Mouse (Mus musculus) heart, adult 2 months (tissue): Measurements from ENCODE around the gene Runx2.

ENCODE experiments used
- CTCF ChIP-seq: fragments of 200-600 bp; IDR thresholded peaks from 2 replicates; pipeline ENCODE4 v1.8.1; 2022; ENCODE audit warnings: antibody characterized with exemption, mild to moderate bottlenecking, moderate library complexity
- EP300 ChIP-seq: fragments of 200-500 bp; IDR thresholded peaks from 2 replicates; pipeline ENCODE4 v1.6.1; 2011; ENCODE audit warnings: low read depth, low read length, control low read depth; ENCODE audit not compliant: insufficient read depth

DNA sequence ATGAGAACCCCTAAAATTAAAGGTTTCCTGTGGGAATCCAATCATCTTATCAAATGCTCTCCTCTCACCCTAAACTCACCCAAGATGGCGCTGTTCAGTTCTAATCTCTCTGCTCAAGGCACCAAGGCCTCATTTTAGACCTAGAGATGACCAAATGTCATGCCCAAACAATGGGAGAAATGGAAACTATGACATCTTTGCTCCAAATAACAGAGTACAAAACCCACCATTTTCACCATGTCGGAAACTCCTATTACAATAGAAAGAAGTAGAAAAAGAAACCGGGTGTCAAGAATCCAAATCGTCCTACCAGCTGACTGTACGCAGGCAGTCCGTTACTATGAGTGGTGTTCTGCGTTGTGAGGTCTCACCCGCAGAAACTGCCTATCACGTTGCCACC lies 72.4 kb downstream of the Runx2 start:
- TF ChIP-seq CTCF: no peak
- no peak for TF ChIP-seq EP300
